Mouse (Mus musculus): ENCODE data around the gene Slc5a11. TPM values are rescaled to one million over a fixed set of nuclear protein-coding genes. Genes with fewer than 3 reads are reported as not detected.

The Slc5a11 gene
- polyA plus RNA-seq, 1 experiment from 2014 or later, result 0.27 TPM

DNA sequence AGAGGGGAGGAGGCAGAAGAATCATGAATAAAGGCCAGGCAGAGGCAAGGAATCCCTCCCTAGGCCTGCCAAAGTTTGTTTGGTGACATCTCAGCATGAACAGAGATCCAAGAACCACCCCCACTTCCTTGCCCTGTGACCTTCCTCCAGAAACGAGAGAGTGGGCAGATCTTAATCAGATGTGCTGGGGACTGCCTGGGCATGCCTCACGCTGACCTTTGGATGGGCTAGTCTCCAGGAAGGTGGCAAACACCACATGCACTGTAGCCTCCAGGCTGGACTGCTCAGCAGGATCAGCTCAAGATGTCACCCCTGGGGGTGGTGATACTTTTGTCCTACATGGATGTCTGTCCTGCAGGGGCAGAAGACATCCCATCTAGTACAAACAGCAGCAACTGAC lies 33.6 kb downstream of the Slc5a11 start:
- no peaks in the 10 kb centered on the region for H3K4me1 ChIP-seq (ENCODE audit: insufficient read depth)
- ATAC-seq (no peak), DNase-seq (no peak)
- no peaks in the 10 kb centered on the region for H3K27me3 ChIP-seq (ENCODE audit: insufficient read depth, low read length)
- no peak overlapping the region for H3K27ac ChIP-seq (ENCODE audit: low read depth)
- no peaks in the 10 kb centered on the region for H3K36me3 ChIP-seq (replicated peaks; ENCODE audit: insufficient read depth, low read length)
- H3K4me2 ChIP-seq (ENCODE audit: low read depth, low read length), result no peak overlapping the region
- TF ChIP-seq CTCF (IDR thresholded peaks at IDR 0.05; ENCODE audit: low read depth) (no peak), EP300 (IDR thresholded peaks at IDR 0.05; ENCODE audit: low read depth) (no peak)
- H3K9ac ChIP-seq (replicated peaks), result no peak overlapping the region
- H3K9me3 ChIP-seq (ENCODE audit: low read length), result no peaks in the 10 kb centered on the region
- 36% methylated on average over 2 of the region's 2 CpGs for WGBS (ENCODE audit: insufficient replicate concordance)
- no peak overlapping the region for H3K4me3 ChIP-seq (ENCODE audit: low read depth, low read length)

DNA sequence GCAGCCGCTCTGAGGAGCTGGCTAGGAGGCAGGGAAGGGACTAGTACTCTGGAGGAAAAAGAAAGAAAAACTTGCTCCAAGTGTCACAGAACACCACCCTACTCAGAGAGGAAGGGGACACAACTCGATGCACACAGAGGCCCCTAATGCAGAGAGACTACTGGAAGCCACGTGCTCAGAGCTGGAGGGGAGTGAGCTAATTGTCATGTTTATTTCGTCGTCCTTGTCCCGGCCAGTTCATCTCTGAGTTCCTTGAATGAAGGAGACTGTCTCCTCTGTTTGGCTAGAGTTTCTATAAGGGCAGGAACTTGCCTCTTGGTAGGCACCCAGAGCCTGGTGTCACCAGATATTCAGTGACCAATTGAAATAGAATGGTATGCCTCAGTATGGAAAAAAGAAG lies 36.8 kb downstream of the Slc5a11 start:
- TF ChIP-seq EP300 (IDR thresholded peaks at IDR 0.05; ENCODE audit: low read depth), result no peak
- TF ChIP-seq CTCF (IDR thresholded peaks at IDR 0.05; ENCODE audit: low read depth), result no peak
- Histone ChIP-seq H3K9me3 (ENCODE audit: low read length) (no peaks in the 10 kb centered on the region), H3K4me1 (ENCODE audit: insufficient read depth) (no peaks in the 10 kb centered on the region), H3K4me3 (ENCODE audit: low read depth, low read length) (no peak overlapping the region), H3K4me2 (ENCODE audit: low read depth, low read length) (no peak overlapping the region), H3K36me3 (replicated peaks; ENCODE audit: insufficient read depth, low read length) (no peaks in the 10 kb centered on the region), H3K9ac (replicated peaks) (no peak overlapping the region), H3K27ac (ENCODE audit: low read depth) (no peak overlapping the region), H3K27me3 (ENCODE audit: insufficient read depth, low read length) (no peaks in the 10 kb centered on the region)
- DNase-seq, result no peak
- no peak for ATAC-seq
- 63% methylated on average over 6 of the region's 6 CpGs for WGBS (ENCODE audit: insufficient replicate concordance)

DNA sequence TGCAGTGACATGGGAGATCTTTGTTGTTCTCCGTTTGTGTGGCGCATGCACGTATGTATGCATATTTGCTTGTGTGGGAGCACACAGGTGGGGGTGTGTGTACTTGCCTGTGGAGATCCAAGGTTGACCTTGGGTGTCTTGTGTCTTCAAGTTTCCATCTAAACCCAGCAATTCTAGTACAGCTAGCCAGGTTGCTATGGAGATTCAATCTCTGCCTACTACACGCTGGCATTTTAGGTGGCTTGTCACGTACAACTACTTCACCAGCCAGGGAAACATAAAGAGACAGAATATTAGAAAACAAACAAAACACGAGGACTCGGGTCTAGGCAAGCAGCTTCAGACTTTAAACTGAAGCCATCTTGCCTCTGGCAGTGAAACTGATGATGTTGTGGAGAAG lies 38.8 kb downstream of the Slc5a11 start:
- Histone ChIP-seq H3K9me3 (ENCODE audit: low read length) (no peaks in the 10 kb centered on the region), H3K4me3 (ENCODE audit: low read depth, low read length) (no peak overlapping the region), H3K27ac (ENCODE audit: low read depth) (no peak overlapping the region), H3K9ac (replicated peaks) (no peak overlapping the region), H3K36me3 (replicated peaks; ENCODE audit: insufficient read depth, low read length) (no peaks in the 10 kb centered on the region), H3K27me3 (ENCODE audit: insufficient read depth, low read length) (no peaks in the 10 kb centered on the region), H3K4me2 (ENCODE audit: low read depth, low read length) (no peak overlapping the region), H3K4me1 (ENCODE audit: insufficient read depth) (no peaks in the 10 kb centered on the region)
- 78% methylated on average over 7 of the region's 7 CpGs for WGBS (ENCODE audit: insufficient replicate concordance)
- no peak for DNase-seq
- TF ChIP-seq CTCF (IDR thresholded peaks at IDR 0.05; ENCODE audit: low read depth) (no peak), EP300 (IDR thresholded peaks at IDR 0.05; ENCODE audit: low read depth) (no peak)
- ATAC-seq, result no peak

DNA sequence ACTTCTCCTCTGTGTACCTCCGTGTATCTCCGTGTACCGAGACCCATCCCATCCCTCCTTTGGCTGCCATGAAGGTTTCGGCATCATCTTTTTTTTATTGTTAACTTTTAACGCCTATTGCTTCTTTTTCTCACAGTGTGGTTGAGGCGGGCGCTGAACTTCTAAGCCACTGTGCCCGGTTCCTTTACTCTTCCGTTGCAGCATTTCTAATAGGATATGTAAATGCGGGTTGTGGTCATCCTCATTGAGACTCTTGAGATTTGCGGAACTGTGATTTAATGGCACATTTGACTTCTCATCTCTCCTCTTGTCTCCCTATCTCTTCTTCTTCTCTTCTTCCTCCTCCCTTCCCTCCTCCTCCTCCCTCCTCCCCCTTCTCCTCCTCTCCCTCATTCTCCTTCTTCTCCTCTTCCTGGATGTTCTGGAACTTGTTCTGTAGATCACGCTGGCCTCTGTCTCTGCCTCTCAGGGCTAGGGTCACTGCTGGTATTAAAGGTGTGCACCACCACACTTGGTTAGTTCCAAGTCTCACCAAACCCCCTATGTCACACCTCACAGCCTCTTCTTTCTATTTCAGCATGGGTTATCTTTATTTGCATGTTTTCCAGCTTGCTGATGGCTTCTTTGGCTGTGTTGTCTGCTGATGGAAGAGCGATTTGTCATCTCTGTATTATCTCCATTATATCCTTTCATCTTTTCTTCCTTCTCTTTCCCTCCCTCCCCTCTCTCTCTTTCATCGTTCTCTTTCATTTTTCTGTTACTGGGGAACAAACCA lies 39.8 kb downstream of the Slc5a11 start:
- H3K27me3 ChIP-seq (ENCODE audit: insufficient read depth, low read length), result no peaks in the 10 kb centered on the region
- WGBS (ENCODE audit: insufficient replicate concordance), result 86% methylated on average over 14 of the region's 14 CpGs
- H3K9me3 ChIP-seq (ENCODE audit: low read length), result no peaks in the 10 kb centered on the region
- TF ChIP-seq CTCF (IDR thresholded peaks at IDR 0.05; ENCODE audit: low read depth), result no peak
- TF ChIP-seq EP300 (IDR thresholded peaks at IDR 0.05; ENCODE audit: low read depth), result no peak
- DNase-seq, result no peak
- no peak for ATAC-seq
- no peak overlapping the region for H3K27ac ChIP-seq (ENCODE audit: low read depth)
- H3K4me2 ChIP-seq (ENCODE audit: low read depth, low read length), result no peak overlapping the region
- H3K4me3 ChIP-seq (ENCODE audit: low read depth, low read length), result no peak overlapping the region
- no peaks in the 10 kb centered on the region for H3K36me3 ChIP-seq (replicated peaks; ENCODE audit: insufficient read depth, low read length)
- H3K9ac ChIP-seq (replicated peaks), result no peak overlapping the region
- H3K4me1 ChIP-seq (ENCODE audit: insufficient read depth), result no peaks in the 10 kb centered on the region

DNA sequence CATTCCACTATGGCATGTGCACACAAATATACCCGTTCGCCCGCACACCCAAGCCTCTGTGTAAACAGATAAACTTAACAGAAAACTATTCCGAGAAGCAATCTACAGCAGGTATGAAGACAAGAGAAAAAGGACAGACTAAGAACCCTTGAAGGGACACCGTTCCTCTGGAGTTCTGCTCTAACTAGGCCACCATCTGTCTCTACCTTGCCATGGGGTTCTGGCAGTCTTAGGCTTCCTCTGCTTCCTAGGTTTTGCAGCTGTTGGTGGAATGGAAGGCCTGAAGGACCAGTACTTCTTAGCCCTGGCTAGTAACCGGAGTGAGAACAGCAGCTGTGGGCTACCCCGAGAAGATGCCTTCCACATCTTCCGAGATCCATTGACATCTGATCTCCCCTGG lies 43.5 kb downstream of the Slc5a11 start:
- H3K9me3 ChIP-seq (ENCODE audit: low read length), result no peaks in the 10 kb centered on the region
- H3K27ac ChIP-seq (ENCODE audit: low read depth), result no peak overlapping the region
- no peak overlapping the region for H3K4me3 ChIP-seq (ENCODE audit: low read depth, low read length)
- H3K27me3 ChIP-seq (ENCODE audit: insufficient read depth, low read length), result no peaks in the 10 kb centered on the region
- DNase-seq, result no peak
- no peaks in the 10 kb centered on the region for H3K4me1 ChIP-seq (ENCODE audit: insufficient read depth)
- WGBS (ENCODE audit: insufficient replicate concordance), result 75% methylated on average over 8 of the region's 8 CpGs
- no peak overlapping the region for H3K4me2 ChIP-seq (ENCODE audit: low read depth, low read length)
- TF ChIP-seq EP300 (IDR thresholded peaks at IDR 0.05; ENCODE audit: low read depth) (no peak), CTCF (IDR thresholded peaks at IDR 0.05; ENCODE audit: low read depth) (no peak)
- no peaks in the 10 kb centered on the region for H3K36me3 ChIP-seq (replicated peaks; ENCODE audit: insufficient read depth, low read length)
- no peak for ATAC-seq
- H3K9ac ChIP-seq (replicated peaks), result no peak overlapping the region

DNA sequence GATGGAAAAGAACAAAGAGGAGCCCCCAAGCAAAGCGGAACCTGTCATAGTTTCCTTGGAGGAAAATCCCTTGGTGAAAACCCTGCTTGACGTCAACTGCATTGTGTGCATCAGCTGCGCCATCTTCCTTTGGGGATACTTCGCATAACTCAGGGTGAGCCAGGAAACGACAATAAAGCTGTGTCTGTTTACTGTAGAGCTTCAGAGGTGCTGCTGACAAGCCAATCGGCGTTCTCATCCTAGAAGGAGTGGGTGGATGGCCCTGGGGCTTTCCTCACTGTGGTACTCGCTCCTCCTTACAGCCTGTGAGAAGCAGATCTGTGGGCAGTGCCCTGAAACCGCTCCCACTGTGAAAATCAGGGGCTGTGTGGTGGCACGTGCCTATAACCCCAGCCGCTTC lies 58.5 kb downstream of the Slc5a11 start:
- Histone ChIP-seq H3K36me3 (replicated peaks; ENCODE audit: insufficient read depth, low read length) (no peaks in the 10 kb centered on the region; the same call in 1 of the 2 replicates), H3K27me3 (ENCODE audit: insufficient read depth, low read length) (no peaks in the 10 kb centered on the region), H3K4me1 (ENCODE audit: insufficient read depth) (no peaks in the 10 kb centered on the region; the same call in 1 of the 2 replicates), H3K9ac (replicated peaks) (no peak overlapping the region), H3K27ac (ENCODE audit: low read depth) (no peak overlapping the region), H3K9me3 (ENCODE audit: low read length) (no peaks in the 10 kb centered on the region), H3K4me2 (ENCODE audit: low read depth, low read length) (no peak overlapping the region), H3K4me3 (ENCODE audit: low read depth, low read length) (no peak overlapping the region)
- ATAC-seq (no peak), DNase-seq (no peak)
- WGBS (ENCODE audit: insufficient replicate concordance), result 76% methylated on average over 11 of the region's 11 CpGs
- no peak for TF ChIP-seq CTCF (IDR thresholded peaks at IDR 0.05; ENCODE audit: low read depth)
- TF ChIP-seq EP300 (IDR thresholded peaks at IDR 0.05; ENCODE audit: low read depth), result no peak
